Mouse (Mus musculus) limb, embryonic 15.5 days (tissue): Measurements from ENCODE around the gene Lrrc49. TPM values are rescaled to one million over a fixed set of nuclear protein-coding genes. Genes with fewer than 3 reads are reported as not detected.

ENCODE experiments used
- ATAC-seq: fragments of 200-750 bp; cut with Nextera tagmentation; 2 replicates; pipeline ENCODE4 v1.8.0; 2017; ENCODE audit warnings: low read depth, moderate TSS enrichment; ENCODE audit not compliant: insufficient number of reproducible peaks, low FRiP score, low TSS enrichment
- H3K27ac ChIP-seq: fragments of 300-500 bp; sonication (generic); 2 replicates; pipeline ENCODE4 v1.5.1; 2015; ENCODE audit warnings: moderate library complexity, mild to moderate bottlenecking, inconsistent platforms
- H3K27me3 ChIP-seq: fragments of 300-500 bp; sonication (generic); 2 replicates; pipeline ENCODE4 v1.6.1; 2015; ENCODE audit warnings: inconsistent platforms
- H3K36me3 ChIP-seq: fragments of 300-500 bp; sonication (generic); 2 replicates; pipeline ENCODE4 v1.6.1; 2015; ENCODE audit warnings: inconsistent platforms
- H3K4me1 ChIP-seq: fragments of 300-500 bp; sonication (generic); 2 replicates; pipeline ENCODE4 v1.6.1; 2015; ENCODE audit warnings: inconsistent platforms
- H3K4me2 ChIP-seq: fragments of 300-500 bp; sonication (generic); 2 replicates; pipeline ENCODE4 v1.6.1; 2015; ENCODE audit warnings: mild to moderate bottlenecking, inconsistent platforms
- H3K4me3 ChIP-seq: fragments of 300-500 bp; sonication (generic); 2 replicates; pipeline ENCODE4 v1.5.1; 2015; ENCODE audit warnings: mild to moderate bottlenecking, inconsistent platforms
- H3K9ac ChIP-seq: fragments of 300-500 bp; sonication (generic); 2 replicates; pipeline ENCODE4 v1.6.1; 2015; ENCODE audit warnings: inconsistent platforms
- H3K9me3 ChIP-seq: fragments of 300-500 bp; sonication (generic); 2 replicates; pipeline ENCODE4 v1.6.1; 2016; ENCODE audit warnings: inconsistent platforms
- WGBS: fragments of 180-500 bp; shearing (Covaris S2); methylation state at CpG from one replicate; pipeline ENCODE4 v1.1.7; 2015; 5-methylcytosine and 5-hydroxymethylcytosine counted together
- polyA plus RNA-seq: library from polyadenylated mRNA; unstranded; fragments of >200 nt; fragmentation: Nextera tagmentation; extraction: Ambion mirVana; gene quantifications from 2 replicates; pipeline ENCODE4 v1.2.1, GENCODE M21; 2015

Gene Lrrc49
- polyA plus RNA-seq, 1 experiment from 2014 or later, result 15.1 TPM

DNA sequence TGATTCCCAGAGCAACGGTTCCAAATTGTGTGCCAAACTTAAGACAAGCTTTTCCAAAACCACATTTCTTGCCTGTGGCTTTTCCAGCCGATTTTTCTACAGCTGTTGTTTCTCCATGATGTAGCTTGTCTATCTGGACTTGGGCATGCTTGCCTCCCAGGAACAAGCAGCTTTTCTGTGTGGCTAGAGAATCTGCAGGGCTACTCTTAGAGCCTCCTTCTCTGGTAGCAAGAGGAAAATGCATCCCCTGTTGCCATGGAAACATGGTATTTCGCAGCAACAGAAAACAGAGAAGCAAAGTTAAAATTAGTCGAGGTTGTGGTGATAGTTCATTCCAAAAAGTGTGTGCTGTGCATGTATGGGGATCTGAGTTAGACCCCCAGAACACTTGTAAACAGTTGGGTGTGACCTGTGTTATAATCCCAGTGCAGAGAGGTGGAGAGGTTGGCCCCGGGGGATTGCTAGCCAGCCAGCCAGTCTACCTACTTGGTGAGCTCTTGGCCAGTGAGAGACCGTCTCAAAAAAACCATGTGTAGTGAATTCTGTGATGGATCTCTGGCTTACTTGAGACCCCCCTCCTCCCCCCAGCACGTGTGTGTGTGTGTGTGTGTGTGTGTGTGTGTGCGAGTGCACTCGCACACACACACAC is 126.2 kb downstream of the Lrrc49 start:
- peaks cover 29% of the 10 kb centered on the region for H3K4me1 ChIP-seq
- 37% methylated on average over 9 of the region's 9 CpGs for WGBS
- H3K4me3 ChIP-seq, result no peak overlapping the region
- H3K36me3 ChIP-seq, result no peaks in the 10 kb centered on the region
- no peak for ATAC-seq
- no peaks in the 10 kb centered on the region for H3K9me3 ChIP-seq
- no peak overlapping the region for H3K4me2 ChIP-seq
- H3K27me3 ChIP-seq, result no peaks in the 10 kb centered on the region; the same call in 1 of the 2 replicates
- H3K9ac ChIP-seq, result no peak overlapping the region
- 0 out of 2 replicates have a peak overlapping the region, but pooled peaks have one; percentile 33 for H3K27ac ChIP-seq

DNA sequence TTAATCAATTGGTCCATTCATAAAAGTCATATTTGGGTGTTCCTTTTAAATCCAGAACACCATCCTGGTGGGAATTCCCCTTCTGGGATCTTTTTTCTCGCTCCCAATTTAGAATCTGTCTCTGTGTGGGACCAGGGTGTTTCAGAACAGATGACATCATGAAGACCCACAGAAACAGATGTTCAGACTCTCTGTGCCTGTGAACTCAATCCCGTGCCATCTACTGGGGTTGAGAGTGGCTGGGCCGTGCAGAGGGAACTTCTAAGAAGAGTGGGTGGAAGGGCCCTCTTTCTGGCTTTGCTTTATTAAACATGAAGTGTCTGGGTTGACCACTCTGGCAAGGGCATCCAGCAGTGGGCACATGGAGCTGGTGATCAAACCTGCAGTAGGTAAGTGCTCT is 129.5 kb downstream of the Lrrc49 start:
- Histone ChIP-seq H3K9me3 (no peaks in the 10 kb centered on the region), H3K36me3 (no peaks in the 10 kb centered on the region), H3K9ac (no peak overlapping the region), H3K4me2 (no peak overlapping the region), H3K4me1 (peaks cover 26% of the 10 kb centered on the region), H3K4me3 (no peak overlapping the region), H3K27me3 (no peaks in the 10 kb centered on the region), H3K27ac (no peak overlapping the region)
- 45% methylated on average over 3 of the region's 3 CpGs for WGBS
- ATAC-seq, result no peak

DNA sequence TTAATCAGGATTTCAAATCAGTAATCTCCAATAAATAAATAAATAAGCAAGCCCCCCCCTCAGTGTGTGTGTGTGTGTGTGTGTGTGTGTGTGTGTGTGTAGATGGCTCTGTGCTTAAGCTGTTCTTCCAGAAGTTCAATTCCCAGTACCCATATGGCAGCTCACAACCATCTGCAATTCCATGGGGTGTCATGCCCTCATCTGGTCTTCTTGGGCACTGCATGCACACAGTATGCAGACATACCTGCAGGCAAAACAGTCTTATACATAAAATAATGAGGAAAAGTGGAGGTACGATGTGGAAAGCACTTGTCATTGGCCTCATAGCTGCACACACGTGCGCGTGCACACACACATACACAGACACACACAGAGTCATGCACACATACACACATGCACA is 136.7 kb downstream of the Lrrc49 start:
- Histone ChIP-seq H3K4me3 (no peak overlapping the region), H3K4me1 (no peaks in the 10 kb centered on the region), H3K27ac (no peak overlapping the region), H3K9me3 (no peaks in the 10 kb centered on the region), H3K27me3 (no peaks in the 10 kb centered on the region), H3K36me3 (no peaks in the 10 kb centered on the region), H3K4me2 (no peak overlapping the region), H3K9ac (no peak overlapping the region)
- WGBS, result 89% methylated on average over 4 of the region's 4 CpGs
- no peak for ATAC-seq

DNA sequence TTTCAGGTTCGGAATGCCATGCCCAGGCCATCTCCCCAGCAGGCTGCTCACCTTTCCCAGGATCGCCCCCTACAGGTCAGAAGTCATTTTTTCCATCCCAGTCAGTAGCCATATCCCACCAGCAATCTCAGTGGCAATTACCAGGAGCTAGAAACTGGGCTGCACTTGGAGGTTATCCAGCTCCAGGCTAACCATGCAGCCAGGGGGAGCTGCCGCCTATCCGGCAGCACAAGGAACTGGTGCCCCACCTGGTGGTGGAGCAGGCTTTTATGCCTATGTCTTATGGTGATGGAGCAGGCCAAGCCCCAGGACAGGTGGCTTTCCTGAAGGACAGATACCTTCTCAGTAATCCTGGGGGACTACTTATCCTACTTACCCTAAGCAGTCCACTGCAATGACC is 139.8 kb downstream of the Lrrc49 start:
- Histone ChIP-seq H3K4me1 (peaks cover 6% of the 10 kb centered on the region; the same call in 1 of the 2 replicates), H3K9me3 (no peaks in the 10 kb centered on the region), H3K27me3 (no peaks in the 10 kb centered on the region), H3K4me2 (no peak overlapping the region), H3K36me3 (no peaks in the 10 kb centered on the region), H3K9ac (no peak overlapping the region), H3K4me3 (no peak overlapping the region), H3K27ac (no peak overlapping the region)
- no peak for ATAC-seq
- 32% methylated on average over 4 of the region's 4 CpGs for whole genome bisulfite sequencing

DNA sequence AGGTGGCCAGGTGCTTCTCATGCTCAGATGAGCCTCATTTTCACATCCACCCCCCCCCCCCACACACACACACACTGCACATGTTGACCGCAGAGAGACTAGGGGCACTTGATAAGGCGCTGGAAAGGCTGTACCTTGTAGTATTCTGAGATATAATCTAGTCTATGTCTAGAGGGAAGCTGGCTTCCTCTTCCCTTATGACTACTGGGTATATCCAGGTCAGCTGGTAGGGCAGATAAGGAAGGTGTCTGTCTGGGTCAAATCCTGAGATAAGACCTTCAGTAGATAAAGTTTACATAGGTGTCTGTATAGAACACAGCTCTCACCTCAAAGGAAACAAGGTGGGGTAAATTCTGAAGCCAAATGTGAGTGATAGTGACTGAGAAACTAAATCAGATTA is 141.8 kb downstream of the Lrrc49 start:
- H3K36me3 ChIP-seq, result no peaks in the 10 kb centered on the region
- no peaks in the 10 kb centered on the region for H3K27me3 ChIP-seq
- H3K9ac ChIP-seq, result no peak overlapping the region
- WGBS, result 94% methylated on average over 2 of the region's 2 CpGs
- no peaks in the 10 kb centered on the region for H3K9me3 ChIP-seq
- H3K4me2 ChIP-seq, result no peak overlapping the region
- no peak overlapping the region for H3K27ac ChIP-seq
- peaks cover 6% of the 10 kb centered on the region; the same call in 1 of the 2 replicates for H3K4me1 ChIP-seq
- ATAC-seq, result no peak
- no peak overlapping the region for H3K4me3 ChIP-seq

DNA sequence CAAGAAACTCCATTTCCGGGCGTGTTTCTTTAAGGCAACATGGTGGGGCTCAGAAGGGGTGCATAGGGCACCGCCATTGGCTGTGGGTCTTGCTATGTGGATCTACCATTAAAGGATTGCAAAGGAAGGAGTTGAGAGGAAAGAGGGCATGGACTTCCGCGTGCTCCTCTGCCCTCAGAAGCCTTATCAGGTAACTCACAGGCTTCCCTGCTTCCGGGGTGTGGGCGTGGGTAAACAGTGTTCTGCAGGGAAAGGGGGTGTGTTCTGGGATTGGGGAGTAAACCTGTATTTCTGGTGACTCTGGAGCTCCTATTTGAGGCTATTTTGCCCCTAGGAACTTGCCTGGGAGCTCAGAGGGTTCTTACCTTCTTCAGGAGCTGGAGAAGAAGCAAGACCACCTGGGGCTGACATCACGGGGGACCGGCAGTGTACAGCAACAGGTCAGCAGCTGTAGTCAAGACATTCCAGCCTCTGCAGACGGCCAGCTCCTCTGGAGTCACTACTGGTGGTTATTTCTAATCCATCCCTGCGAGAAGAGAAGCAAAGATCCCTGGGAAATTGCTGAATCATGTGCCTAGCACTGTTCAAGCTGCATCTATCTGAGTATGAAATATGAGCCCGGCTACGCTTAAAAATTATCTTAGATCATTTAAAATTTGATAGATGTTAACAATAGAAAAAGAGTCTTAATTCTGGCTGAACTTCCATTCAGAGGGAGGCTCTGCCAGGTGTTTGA is 142.4 kb downstream of the Lrrc49 start:
- WGBS, result 69% methylated on average over 13 of the region's 13 CpGs
- H3K27ac ChIP-seq, result no peak overlapping the region

DNA sequence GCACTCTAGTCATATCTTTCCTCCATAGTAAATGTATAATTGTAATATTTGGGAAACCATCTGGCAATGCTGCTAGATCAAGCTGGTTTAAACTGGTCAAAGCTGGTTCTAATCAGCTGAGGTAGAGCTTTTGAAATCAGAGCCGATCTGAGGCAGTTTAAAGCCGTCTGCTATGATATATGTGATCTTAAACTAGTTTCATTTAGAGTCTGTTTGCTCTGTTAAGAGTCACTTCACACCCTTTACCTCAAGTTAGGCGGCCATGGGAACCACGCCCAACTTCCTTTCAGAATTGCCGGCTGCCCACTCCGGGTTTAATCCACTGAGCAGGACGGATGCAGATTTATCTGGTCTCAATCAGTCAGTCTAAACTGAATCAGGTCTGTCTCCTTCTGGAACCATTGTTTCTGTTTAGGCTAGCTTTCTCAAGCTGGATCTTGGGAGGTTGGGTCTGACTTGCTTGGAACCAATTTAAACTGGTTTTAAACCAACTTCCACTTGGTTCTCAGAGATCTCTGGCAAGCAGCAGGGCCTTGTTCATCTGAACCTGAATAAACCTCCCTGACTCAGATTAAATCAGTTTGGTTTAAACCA is 144.4 kb downstream of the Lrrc49 start:
- Histone ChIP-seq H3K36me3 (no peaks in the 10 kb centered on the region), H3K4me3 (no peak overlapping the region), H3K4me1 (peaks cover 6% of the 10 kb centered on the region; the same call in 1 of the 2 replicates), H3K27ac (no peak overlapping the region), H3K9ac (no peak overlapping the region), H3K9me3 (no peaks in the 10 kb centered on the region), H3K4me2 (no peak overlapping the region), H3K27me3 (no peaks in the 10 kb centered on the region)
- 25% methylated on average over 7 of the region's 7 CpGs for WGBS
- ATAC-seq, result no peak

More for the DNA sequence above, 142.4 kb downstream of the Lrrc49 start:
- peaks cover 6% of the 10 kb centered on the region; the same call in 1 of the 2 replicates for H3K4me1 ChIP-seq
- ATAC-seq, result no peak
- no peak overlapping the region for H3K4me2 ChIP-seq
- H3K9ac ChIP-seq, result no peak overlapping the region
- no peak overlapping the region for H3K4me3 ChIP-seq
- no peaks in the 10 kb centered on the region for H3K36me3 ChIP-seq
- H3K27me3 ChIP-seq, result no peaks in the 10 kb centered on the region
- no peaks in the 10 kb centered on the region for H3K9me3 ChIP-seq

DNA sequence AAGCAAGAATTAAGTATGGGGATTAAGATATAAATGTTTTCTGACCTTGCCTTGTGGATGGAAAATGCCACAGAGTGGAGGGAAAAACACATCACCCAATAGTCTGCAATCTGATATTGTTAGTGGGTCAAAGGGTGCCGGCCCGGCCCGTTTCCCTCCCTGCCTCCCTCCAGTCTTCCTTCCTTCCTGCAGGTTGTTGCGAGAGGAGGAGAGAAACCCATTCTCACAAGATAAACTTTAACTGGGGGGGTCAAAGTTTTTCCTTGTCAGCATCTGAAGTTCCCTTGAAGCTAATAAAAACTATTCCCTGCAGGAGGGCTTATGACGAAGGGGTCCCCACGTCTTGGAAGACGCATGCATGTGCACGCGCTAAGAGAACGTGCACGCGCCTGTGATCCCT is 157.6 kb downstream of the Lrrc49 start:
- Histone ChIP-seq H3K4me3 (no peak overlapping the region), H3K36me3 (no peaks in the 10 kb centered on the region), H3K4me1 (peaks cover 10% of the 10 kb centered on the region), H3K27ac (no peak overlapping the region), H3K27me3 (no peaks in the 10 kb centered on the region), H3K9ac (no peak overlapping the region), H3K4me2 (no peak overlapping the region), H3K9me3 (no peaks in the 10 kb centered on the region)
- WGBS, result 78% methylated on average over 12 of the region's 12 CpGs
- ATAC-seq, result no peak

DNA sequence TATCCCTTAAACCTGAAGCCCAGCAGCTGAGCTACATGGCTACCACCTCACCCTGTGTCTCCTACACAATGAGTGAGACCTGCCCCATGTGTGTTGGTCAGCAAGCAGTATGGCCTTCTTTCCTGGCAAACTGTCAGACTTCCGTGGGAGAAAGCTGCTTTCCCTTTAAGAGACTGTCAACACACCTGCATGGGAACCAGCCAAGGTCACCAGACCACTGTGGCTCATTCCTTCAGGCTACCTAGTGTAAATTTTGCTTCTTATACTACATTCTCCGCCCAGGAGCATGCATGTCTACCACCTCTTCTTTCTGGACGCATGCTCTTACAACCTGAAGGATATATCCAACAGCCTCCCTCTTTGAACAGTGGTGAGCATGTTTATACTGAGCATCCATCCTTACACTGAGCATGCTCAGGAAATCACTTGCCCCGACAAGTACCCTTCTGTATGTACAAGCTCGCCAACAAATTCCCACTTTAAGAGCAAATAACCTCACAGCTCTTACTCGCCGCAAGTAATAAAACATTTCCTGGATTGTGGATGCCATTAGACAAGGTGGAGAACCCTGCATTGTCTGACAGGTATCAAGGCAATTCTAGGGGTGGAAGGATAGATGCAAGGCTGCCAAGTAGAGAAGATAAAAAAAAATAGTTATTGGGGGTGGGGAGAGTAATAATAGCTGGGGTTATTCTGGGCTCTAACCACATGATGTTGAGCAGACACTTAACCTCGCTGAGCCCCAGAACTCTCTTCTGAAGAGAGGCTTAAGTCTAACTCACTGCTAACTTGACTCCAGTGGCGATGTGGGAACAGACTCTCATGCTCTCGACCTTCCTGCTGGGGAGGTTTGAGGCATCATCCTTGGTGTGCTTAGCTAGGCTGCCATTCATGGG is 158.4 kb downstream of the Lrrc49 start:
- Histone ChIP-seq H3K9me3 (no peaks in the 10 kb centered on the region), H3K4me3 (no peak overlapping the region), H3K9ac (no peak overlapping the region), H3K36me3 (no peaks in the 10 kb centered on the region), H3K27ac (no peak overlapping the region), H3K4me1 (peaks cover 13% of the 10 kb centered on the region), H3K4me2 (no peak overlapping the region), H3K27me3 (no peaks in the 10 kb centered on the region)
- 61% methylated on average over 10 of the region's 10 CpGs for WGBS
- ATAC-seq, result no peak

DNA sequence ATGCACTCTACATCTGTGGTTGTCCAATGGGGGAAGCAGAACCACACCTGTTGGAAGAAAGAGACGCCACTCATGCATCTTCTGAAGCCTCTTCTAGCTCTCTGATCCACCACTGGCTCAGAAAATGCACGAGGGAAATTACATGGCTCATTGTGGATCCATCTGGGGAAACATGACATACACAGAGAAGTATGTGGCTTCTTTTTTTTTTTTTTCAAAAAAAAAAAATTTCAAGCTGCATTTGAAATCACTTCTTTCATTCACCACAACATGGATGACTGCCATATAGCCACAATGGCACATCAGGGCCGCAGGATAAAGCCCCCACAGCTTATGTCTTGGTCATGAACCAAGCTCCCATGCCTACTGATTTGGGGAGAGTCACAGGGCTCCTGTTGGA is 159.7 kb downstream of the Lrrc49 start:
- WGBS, result 73% methylated on average over 3 of the region's 3 CpGs
- H3K27ac ChIP-seq, result no peak overlapping the region
- H3K27me3 ChIP-seq, result no peaks in the 10 kb centered on the region
- H3K9ac ChIP-seq, result no peak overlapping the region
- no peaks in the 10 kb centered on the region for H3K36me3 ChIP-seq
- H3K9me3 ChIP-seq, result no peaks in the 10 kb centered on the region
- peaks cover 13% of the 10 kb centered on the region for H3K4me1 ChIP-seq
- H3K4me3 ChIP-seq, result no peak overlapping the region
- no peak overlapping the region for H3K4me2 ChIP-seq
- no peak for ATAC-seq

DNA sequence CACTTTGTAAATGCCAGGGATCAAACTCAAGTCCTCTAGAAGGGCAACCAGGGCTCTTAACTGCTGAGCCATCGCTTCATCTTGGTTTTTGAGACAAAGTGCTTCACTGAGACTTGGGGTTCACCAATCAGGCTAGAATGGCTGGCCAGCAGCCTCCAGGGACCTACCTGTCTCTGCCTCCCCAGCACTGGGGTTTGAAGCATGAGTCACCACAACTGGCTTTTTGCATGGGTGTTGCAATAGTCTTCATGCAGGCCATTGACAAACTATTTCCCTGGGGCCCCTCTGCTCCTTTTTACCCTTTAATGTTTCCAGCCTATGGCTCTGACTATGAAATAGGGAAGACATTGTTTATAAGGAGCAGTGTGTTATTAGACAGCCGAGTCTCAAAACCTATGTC is 160.1 kb downstream of the Lrrc49 start:
- Histone ChIP-seq H3K4me2 (no peak overlapping the region), H3K27me3 (peaks cover 4% of the 10 kb centered on the region; the same call in 1 of the 2 replicates), H3K4me1 (peaks cover 13% of the 10 kb centered on the region), H3K9ac (no peak overlapping the region), H3K36me3 (no peaks in the 10 kb centered on the region), H3K27ac (no peak overlapping the region), H3K4me3 (no peak overlapping the region), H3K9me3 (no peaks in the 10 kb centered on the region)
- WGBS, result 78% methylated on average over 2 of the region's 2 CpGs
- no peak for ATAC-seq
